Mouse (Mus musculus): ENCODE measurements around the gene Cnnm4.
A peak's percentile ranks its signal among the peaks of the same experiment; 100 is the strongest.

Gene Cnnm4

GRCm38 (mm10) chr1:36473211-36473780 lies 1.9 kb downstream of the Cnnm4 start:
- DNase-seq: no peak

GRCm38 (mm10) chr1:36474646-36475045 lies 3.2 kb downstream of the Cnnm4 start:
- no peak for DNase-seq

DNA sequence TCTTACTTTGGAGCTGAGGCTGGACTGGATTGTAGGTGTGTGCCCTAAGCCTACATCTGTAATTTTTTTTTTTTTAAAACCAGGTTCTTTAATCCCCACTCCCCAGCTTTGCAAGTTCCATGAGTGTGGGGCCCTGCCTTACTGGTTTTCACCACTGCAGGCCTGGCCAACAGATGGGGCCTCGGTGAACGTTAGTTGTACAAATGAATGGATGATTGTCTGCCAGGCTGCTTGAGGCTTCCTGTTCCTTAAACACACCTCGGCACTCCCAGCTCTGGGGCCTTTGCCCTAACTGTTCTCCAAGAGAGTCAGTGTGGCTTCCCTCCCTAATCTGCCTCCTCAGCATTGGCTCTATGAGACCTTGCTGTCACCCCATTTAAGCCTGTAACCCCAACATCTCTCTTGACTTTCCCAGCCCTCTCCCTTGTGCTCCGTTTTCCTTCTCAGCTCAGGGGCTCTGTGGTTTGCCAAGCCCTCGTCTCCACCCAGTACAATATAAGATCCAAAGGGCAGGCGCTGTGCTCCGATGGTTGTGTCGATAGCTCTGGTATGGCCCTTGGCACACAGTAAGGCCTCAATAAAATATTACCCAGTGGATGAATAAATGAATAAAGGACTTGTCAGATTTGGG lies 4.2 kb downstream of the Cnnm4 start:
- peak; percentile 33 for DNase-seq

- DNase-seq: no peak
These were observed 5.0 kb downstream of the Cnnm4 start for GRCm38 (mm10) chr1:36476426-36476825.

DNA sequence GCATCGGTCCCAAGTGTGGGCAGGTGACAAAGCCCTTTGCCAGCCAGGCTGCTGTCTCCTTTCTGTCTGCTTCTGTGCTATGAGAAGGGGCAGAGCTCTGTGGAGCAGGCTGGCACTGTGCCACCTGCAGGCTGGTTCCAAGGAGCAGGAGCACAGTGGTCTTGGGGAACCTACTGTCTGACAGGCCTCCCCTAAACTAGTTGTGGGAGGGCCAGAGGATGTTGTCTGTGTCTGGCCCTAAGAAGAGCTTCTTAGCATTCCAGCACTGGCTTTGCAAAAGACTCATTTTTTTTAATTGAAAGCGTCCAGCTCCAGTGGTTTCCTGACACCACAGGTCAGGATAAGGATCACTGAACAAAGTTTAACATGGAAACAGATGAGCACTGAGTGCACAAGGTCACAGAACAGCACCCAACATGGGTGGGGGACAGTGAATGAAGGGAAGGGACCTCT lies 6.9 kb downstream of the Cnnm4 start:
- no peak for DNase-seq

- DNase-seq: peak; percentile 90
These were observed 8.8 kb downstream of the Cnnm4 start for GRCm38 (mm10) chr1:36479903-36480899.

DNA sequence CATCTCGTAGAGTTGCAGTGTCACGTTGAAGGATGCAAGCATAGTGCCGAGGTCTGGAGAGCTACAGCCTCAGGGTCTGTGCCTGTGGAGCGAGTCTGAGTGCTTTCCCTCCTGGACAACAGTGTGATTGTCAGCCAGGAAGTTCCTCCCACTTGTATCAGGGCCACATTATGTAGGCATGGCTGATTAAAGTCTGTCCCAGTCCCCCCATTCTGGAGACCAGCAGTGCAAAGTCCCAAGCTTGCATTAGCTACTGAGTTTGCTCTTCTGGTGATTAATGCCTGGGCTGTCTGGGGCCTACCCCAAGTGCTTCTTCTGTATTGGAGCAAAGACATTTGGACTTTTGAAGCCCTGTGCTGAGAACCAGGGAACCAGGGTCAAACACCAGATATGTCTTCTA lies 12.4 kb downstream of the Cnnm4 start:
- DNase-seq: no peak

DNA sequence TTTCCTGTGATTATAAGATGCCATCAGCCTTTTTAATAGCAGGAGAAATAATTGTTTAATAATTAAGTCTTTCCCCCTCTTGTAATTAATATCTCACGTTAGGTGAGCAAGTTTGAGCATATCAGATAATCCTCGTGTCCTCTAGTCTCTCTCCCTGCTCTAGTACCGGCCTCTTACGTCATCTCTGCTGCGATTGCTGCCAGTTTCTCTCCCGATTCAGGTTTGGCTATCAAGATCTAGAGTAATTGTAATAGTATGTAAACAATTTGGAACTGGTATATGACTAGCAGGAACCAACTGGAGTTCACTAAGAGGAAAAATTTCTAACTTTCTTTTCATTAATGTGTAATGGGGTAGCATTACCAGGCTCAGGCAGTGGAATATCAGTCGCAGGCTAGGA lies 13.7 kb downstream of the Cnnm4 start:
- no peak for DNase-seq

GRCm38 (mm10) chr1:36487111-36487510 lies 15.7 kb downstream of the Cnnm4 start:
- DNase-seq: no peak

GRCm38 (mm10) chr1:36489661-36490060 lies 18.2 kb downstream of the Cnnm4 start:
- DNase-seq: no peak

DNA sequence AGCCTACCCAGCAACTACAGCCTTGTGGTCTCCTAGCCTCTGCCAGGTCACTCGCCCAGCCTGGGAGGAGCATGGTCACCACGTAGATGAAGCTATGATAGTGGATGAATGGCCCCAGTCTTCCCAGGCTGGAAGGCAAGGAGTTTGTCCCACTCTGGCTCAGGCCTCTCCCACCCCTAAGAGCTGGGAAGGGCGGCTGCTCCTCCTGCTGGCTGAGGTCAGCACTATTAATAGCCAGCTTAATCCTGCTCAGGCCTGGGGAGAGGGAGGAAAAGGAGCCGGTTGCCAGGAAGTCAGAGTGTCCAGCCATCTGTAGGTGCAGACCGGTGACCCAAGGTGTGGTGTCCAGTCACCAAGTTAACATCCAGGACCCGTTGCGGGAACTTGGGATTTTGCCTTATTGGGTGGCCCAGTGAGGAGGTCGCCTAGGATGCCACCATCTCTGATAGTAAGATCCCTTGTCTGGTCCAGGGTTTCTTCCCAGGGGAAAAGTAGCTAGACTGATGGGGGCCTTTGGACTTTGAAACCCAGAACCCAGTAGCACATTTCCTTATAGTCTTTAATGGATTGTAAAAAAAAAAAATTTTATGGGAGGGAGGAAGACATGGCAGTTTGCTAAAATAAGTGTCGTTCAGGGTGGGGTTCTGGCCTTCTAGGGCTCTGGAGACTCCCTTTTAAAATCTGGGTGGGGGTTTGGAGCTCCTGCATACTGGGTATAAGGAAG lies 21.2 kb downstream of the Cnnm4 start:
- DNase-seq: peak; percentile 83

- DNase-seq: no peak
These were observed 21.9 kb downstream of the Cnnm4 start for GRCm38 (mm10) chr1:36493299-36493698.

- peak; percentile 31 for DNase-seq
These were observed 25.3 kb downstream of the Cnnm4 start for GRCm38 (mm10) chr1:36496719-36497118.

DNA sequence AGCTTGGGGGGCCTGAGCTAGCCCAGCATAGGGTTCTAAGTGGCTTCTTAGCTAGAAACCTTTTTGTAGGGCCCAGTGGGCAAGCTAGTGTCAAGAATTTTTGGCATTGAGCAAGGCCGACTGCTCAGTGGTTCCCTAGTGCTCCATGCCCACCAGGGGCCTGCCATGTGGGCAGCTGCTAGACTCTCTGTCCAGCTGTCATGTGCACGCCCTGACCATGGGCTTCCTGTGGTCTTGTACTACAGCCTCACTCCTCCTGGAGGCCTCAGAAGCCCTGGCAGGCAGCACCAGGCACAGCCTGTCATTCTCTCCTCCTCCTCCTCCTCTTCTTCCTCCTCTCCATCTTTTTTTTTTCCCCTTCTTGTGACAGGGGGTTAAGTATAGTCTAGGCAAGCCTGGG lies 25.9 kb downstream of the Cnnm4 start:
- no peak for DNase-seq

DNA sequence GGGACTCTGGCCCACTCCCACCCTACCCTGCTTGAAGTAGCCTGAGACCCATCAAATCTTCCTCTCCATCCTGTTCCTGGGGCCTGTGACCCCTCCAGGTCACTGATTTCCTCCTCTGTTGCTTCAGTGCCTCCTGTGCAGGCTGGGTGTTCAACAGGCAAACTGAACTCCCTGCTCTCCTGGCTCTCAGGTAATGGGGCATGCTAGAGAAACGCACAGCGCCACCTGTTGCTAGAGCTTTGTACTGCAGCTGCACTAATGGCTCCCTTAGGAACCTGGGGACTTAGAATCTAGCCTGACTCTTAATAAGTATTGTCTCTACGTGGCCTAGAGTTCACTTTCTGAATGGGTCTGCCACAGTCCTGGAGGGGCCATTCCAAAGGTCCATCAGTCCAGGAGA lies 29.8 kb downstream of the Cnnm4 start:
- peak; percentile 81 for DNase-seq

DNA sequence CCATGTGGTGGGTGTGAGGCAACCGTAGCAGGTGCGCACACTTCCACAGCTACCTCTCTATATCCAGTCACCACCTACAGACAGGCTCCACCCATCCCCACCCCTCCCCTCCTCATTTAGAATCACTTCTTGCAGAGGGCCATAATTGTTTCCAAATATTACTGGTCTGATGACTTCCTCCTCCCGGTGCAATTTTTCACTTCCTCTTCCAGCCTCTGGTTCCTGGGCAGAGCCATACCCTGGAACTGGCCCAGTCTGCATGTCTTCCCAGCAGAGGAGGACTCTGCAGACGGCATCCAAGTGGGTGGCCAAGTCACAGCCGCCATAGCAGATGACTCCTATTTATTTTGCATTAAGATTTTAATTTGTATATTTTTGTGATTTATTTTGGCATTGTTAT lies 36.8 kb downstream of the Cnnm4 start:
- DNase-seq: no peak

- peak; percentile 99 for DNase-seq
These were observed 40.0 kb downstream of the Cnnm4 start, which contains the start of gene Cnnm3 for GRCm38 (mm10) chr1:36511289-36512021. TSS of gene Cnnm3 (plus strand) at chr1:36511867.

GRCm38 (mm10) chr1:36512089-36512965 lies 40.9 kb downstream of the Cnnm4 start:
- peak; percentile 64 for DNase-seq

- no peak for DNase-seq
These were observed 41.5 kb downstream of the Cnnm4 start for GRCm38 (mm10) chr1:36512966-36513280.

GRCm38 (mm10) chr1:36513310-36513709 lies 41.9 kb downstream of the Cnnm4 start:
- no peak for DNase-seq

DNA sequence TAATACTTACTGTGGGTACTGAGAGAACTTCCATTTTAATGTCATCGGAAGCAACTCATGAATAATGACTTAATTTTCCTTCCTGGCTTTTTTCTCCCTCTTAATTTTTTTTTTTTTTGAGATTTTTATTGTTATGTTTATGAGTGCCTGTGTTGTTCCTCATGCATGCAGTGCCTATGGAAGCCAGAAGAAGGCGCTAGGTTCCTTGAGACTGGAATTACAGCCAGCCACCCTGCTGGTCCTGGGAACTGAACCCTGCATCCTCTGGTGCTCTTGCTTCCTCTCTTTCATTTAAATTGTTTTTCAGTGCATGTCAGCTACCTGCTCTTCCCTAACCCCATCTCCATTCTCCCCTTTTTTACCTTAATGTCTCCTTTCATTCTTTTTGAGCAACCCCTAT lies 42.3 kb downstream of the Cnnm4 start:
- peak; percentile 64 for DNase-seq

Data from retina, postnatal 1 day (tissue).